Mouse (Mus musculus) CH12F3 (cell line): ENCODE measurements around the gene Hist1h2bh.
"Not testable (repeated sequence)": the region's sequence is repeated elsewhere in the genome, so short reads cannot be mapped to it uniquely, and the experiment has no call there.

ENCODE experiments used
- in situ Hi-C: fragments of 300-500 bp; cut with MboI; formaldehyde crosslinking; loops from 2 replicates; pipeline ENCODE4 v1.14.3; 2020; ENCODE audit warnings: low sequenced_read_pairs

Hist1h2bh gene

GRCm38 (mm10) chr13:23534368-23535131 lies 8.6 kb downstream of the Hist1h2bh start:
- in situ Hi-C loops: no loop called here

- in situ Hi-C loops: not testable (repeated sequence)
Measured at GRCm38 (mm10) chr13:23533560-23534367, 9.4 kb downstream of the Hist1h2bh start, which contains the start of gene Hist1h2af. Hist1h2af (plus strand) TSS chr13:23533906.

DNA sequence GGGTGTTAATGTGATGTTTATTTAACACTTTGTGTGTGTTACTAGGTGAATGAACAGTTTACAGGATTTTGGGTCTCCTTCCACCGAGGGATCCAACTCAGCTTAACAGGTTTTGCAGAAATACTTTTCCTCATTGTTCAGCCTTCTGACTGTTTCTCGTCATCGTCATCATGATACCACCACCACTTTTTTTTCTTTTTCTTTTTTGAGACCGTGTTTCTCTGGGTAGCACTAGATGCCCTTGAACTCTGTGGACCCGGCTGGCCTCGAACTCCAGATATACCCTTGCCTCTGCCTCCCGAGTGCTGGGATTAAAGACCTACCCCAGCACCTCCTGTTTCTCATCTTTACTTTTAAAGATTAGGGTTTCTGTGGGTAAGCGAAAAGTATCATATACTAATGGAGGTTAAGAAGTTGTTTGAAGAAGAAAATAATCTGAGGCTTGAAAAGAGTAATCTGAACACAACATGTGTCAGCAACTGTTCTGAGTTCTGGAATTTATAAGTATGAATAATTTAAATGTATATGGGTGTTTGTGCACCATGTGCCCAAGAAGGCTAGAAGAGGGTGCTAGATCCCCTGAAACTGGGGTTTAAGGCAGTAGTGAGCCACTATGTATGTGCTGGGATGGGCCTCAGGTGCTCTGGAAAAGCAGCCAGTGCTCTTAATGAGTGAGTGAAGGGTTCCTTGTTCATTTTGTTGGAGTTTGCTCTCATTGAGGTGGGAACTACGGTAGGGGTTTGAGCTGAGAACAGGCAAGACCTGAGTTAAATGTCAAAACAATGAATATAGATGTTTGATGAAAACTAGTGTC lies 10.7 kb downstream of the Hist1h2bh start:
- in situ Hi-C loops: no loop called here

DNA sequence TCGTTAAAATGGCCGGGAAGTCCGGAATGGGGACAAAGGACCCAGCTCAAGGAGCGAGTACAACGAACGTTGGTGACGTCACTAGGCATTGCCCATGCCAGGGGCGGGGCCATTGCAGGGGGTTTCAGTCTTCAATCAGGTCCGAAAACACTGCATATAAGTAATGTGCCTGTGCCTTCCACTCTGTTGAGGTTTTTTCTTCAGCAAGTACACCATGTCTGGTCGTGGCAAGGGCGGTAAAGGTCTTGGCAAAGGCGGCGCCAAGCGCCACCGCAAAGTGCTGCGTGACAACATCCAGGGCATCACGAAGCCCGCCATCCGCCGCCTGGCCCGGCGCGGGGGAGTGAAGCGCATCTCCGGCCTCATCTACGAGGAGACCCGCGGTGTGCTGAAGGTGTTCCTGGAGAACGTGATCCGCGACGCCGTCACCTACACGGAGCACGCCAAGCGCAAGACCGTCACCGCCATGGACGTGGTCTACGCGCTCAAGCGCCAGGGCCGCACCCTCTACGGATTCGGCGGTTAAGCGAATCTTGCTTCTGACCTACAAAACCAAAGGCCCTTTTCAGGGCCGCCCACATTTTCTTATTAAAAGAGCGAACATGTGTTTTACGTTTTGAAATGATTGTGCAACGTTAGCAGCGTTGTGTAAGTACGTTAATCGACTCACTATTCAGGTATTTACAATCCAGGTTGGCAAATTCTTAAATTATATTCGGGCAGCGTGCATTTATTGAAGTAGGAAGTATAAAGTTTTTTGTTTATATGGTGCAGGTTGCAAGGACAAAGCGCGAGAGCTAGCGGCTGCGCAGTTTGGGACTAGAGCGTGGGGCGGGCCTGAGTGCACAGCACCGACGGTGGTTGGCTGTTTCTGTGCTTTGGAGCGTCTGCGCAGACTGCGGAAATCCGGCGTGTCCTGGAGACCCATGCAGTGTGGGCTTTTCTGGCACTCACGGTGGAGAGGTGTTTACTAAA lies 12.0 kb downstream of the Hist1h2bh start, which contains the start of gene Hist1h4h:
TSS of gene Hist1h4h (plus strand) at position 150 of the 975 bp plus-strand sequence.
- in situ Hi-C loops: no loop called here

GRCm38 (mm10) chr13:23530181-23530900 lies 12.9 kb downstream of the Hist1h2bh start:
- in situ Hi-C loops: no loop called here

DNA sequence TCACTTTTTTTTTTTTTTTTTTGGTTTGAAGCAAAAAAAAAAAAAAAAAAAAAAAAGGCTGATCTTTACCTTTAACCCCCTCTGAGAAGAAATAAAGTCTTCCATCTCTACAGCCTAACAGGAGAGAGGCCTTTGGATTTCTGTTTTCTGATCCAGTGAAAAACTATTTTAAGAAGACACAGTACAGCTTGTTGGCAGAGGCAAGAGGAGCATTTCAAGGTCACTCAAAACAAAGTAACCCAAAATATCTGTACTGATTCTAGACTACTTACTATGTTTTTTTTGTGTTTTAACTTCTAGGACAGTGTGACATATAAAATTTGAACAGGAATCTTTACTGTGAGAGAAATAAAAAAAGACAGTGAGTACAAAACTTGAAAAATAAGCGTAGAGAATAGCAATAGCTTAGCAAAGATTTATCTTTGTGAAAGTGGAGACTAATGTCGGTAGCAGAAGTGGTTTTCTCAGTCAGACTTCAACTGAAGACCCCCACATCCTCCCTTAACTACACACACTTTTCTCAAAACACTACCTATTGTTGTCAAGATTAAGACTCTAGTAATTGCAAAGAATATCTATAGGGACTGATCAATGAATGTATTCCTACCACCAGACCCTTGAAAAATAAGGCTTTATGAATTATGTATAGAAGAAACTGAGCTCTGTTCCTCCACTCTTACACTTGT lies 13.6 kb downstream of the Hist1h2bh start:
- in situ Hi-C loops: loop anchor here (10.0 kb wide), 1 partner anchor 1495 kb away; the partner anchor contains the start of genes Hist1h2ah and Hist1h2bk

DNA sequence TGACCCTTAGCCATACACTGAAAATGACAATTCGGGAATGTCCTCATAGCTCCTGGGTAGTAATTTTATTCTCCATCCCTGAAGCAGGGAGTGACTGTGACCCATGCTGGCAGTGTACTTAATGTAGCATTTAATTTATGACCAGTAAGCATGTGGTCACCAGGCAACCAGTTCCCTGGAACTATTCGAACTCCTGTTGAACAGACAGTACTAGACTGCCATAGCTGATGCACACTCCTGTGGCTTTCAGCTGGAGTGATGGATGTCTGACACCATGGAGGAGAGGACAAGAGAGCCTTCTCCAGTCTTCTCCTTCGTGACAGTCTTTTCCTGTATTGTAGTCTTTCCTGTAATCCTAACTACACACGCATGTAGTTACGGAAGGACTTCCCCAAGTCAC lies 14.2 kb downstream of the Hist1h2bh start:
- in situ Hi-C loops: loop anchor here (10.0 kb wide), 1 partner anchor 1494 kb away; the partner anchor contains the start of genes Hist1h2ah and Hist1h2bk

DNA sequence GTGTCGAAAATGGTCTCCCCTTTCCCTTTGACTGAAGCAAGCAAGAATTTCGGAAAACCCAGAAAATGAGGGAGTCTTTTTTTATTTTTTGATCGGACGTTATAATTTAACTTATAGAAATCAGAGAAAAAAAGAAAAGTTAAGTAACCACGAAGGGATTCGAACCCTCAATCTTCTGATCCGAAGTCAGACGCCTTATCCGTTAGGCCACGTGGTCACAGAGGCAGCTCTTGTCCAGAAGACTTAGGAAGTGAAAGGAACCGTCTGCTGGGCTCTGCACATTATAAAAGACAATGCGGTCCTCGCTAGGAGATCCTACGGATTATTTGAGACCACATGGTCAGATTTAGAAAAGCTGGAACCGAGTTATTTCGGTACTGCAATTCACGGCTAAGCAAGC lies 16.9 kb downstream of the Hist1h2bh start:
- in situ Hi-C loops: loop anchor here (10.0 kb wide), 1 partner anchor 1492 kb away; the partner anchor contains the start of genes Hist1h2ah and Hist1h2bk

- in situ Hi-C loops: loop anchor here (10.0 kb wide), 1 partner anchor 1491 kb away; the partner anchor contains the start of genes Hist1h2ah and Hist1h2bk
Measured at GRCm38 (mm10) chr13:23525901-23526300, 17.3 kb downstream of the Hist1h2bh start.

GRCm38 (mm10) chr13:23524654-23525053 lies 18.5 kb downstream of the Hist1h2bh start:
- in situ Hi-C loops: loop anchor here (10.0 to 25.0 kb wide), 2 partner anchors 1490 to 1587 kb away; partner anchors contain the start of genes Hist1h2ah, Hist1h2bk and Zfp184

DNA sequence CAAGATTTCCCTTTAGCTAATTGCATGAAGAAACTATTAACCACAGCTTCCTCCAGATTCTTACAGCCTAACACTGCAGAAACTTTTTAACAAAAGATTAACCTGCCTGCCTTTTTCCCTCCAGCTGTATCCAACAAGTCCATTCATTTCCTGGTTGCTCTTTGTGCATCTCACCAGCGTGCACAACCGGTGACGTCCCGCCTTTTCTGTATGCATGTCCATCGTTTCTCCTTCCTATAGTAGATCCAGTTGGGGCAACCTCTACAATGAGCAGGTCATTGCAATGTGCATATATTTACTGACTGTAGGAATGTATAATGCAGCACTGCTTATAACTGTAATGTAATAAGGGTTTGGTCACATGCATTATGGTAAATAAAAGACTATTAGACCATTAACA lies 19.2 kb downstream of the Hist1h2bh start:
- in situ Hi-C loops: loop anchor here (10.0 to 25.0 kb wide), 2 partner anchors 1489 to 1587 kb away; partner anchors contain the start of genes Hist1h2ah, Hist1h2bk and Zfp184

- in situ Hi-C loops: loop anchor here (10.0 to 25.0 kb wide), 2 partner anchors 1487 to 1584 kb away; partner anchors contain the start of genes Hist1h2ah, Hist1h2bk and Zfp184
Measured at GRCm38 (mm10) chr13:23521703-23522102, 21.5 kb downstream of the Hist1h2bh start.

GRCm38 (mm10) chr13:23519416-23519815 lies 23.8 kb downstream of the Hist1h2bh start:
- in situ Hi-C loops: loop anchor here (5.0 to 25.0 kb wide), 2 partner anchors 87 to 1582 kb away; partner anchors contain the start of gene Zfp184

DNA sequence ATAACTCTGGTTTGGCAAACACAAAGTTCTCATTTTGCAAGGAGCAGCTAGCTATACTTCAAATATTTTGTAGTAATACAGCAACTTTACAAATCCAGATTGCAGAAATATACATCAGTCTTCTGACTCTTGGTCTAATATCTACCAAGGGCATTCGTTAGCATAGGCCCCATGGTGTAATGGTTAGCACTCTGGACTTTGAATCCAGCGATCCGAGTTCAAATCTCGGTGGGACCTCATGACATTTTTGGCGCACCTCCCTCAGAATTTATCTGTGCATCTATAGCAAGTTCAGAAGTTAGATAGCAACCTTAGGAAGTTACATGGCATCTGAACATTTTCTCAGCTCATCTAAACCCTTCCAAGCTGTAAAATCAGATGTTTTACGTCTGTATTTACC lies 24.3 kb downstream of the Hist1h2bh start:
- in situ Hi-C loops: loop anchor here (5.0 to 25.0 kb wide), 2 partner anchors 87 to 1582 kb away; partner anchors contain the start of gene Zfp184

- in situ Hi-C loops: loop anchor here (5.0 to 25.0 kb wide), 2 partner anchors 86 to 1581 kb away; partner anchors contain the start of gene Zfp184
Measured at GRCm38 (mm10) chr13:23518295-23518603, 24.9 kb downstream of the Hist1h2bh start.

DNA sequence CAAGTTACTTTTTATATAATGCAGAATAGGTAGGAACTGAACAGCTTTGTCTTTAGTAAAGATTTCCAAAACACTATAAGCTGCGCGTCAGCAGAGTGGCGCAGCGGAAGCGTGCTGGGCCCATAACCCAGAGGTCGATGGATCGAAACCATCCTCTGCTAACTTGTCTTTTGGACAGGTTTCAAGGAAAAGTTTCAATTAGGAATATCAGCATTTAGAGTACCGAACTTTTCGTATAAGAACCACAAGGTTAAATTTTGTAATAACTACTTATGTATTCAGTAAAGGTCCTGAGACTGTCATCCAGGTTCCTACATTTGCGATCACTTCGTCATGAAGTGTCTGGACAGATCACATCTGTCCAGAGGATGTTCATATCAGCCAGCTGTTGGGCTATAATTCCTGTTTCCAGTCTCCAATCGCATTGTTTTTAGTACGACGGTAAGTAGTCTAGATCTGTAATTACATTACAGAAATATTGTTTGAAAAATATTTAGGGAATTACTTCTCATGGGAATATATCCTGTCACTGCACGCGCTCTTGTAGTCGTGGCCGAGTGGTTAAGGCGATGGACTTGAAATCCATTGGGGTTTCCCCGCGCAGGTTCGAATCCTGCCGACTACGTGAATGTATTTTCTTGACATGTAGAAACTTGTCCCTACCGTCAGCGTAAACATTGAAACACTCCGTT lies 25.4 kb downstream of the Hist1h2bh start:
- in situ Hi-C loops: loop anchor here (5.0 to 25.0 kb wide), 2 partner anchors 85 to 1580 kb away; partner anchors contain the start of gene Zfp184
